Mouse (Mus musculus): ENCODE measurements around the gene Pex10.

DNA sequence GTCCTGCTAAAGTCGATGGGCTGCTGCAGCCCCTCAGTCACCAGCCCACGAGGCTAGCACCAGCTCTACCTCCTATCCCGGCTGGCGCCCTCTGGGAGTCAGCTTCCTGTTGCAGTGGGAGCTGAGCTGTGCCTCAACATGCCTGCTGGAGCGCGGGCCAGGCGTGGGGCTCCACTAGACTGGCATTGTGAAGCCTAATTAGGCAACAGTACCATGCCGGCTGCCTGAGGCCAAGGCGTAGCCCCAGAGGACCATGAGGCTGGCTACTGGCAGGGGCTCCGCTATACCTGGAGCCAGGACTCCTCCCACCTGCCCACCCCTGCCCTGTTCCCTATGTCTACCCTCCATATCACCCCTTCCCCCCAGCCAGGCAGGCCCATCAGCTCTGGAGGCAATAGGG is 10.1 kb upstream of the Pex10 start, which contains the start of gene Plch2:
- TF ChIP-seq GATA1 (IDR thresholded peaks at IDR 0.05; ENCODE audit: borderline replicate concordance, low read length) (no peak), FLI1 (IDR thresholded peaks at IDR 0.05; ENCODE audit: low read length) (no peak)
